Mouse (Mus musculus) kidney, postnatal 0 days (tissue): Measurements from ENCODE around the gene Ddi2. TPM values are rescaled to one million over a fixed set of nuclear protein-coding genes. Genes with fewer than 3 reads are reported as not detected.

ENCODE experiments used
- ATAC-seq: fragments of 200-750 bp; cut with Nextera tagmentation; replicated peaks from 2 replicates; pipeline ENCODE4 v1.8.0; 2017; ENCODE audit warnings: low read depth, moderate number of reproducible peaks, moderate TSS enrichment, moderate library complexity; ENCODE audit not compliant: low FRiP score
- DNase-seq: peaks from one replicate; pipeline ENCODE4 v3.0.0-alpha.2; 2016; ENCODE audit warnings: low spot score
- H3K27ac ChIP-seq: fragments of 300-500 bp; sonication (generic); 2 replicates; pipeline ENCODE4 v1.5.1; 2014; ENCODE audit warnings: mild to moderate bottlenecking
- H3K27me3 ChIP-seq: fragments of 300-500 bp; sonication (generic); 2 replicates; pipeline ENCODE4 v1.6.1; 2014; ENCODE audit warnings: low read length, mixed read lengths; ENCODE audit not compliant: insufficient read depth
- H3K36me3 ChIP-seq: fragments of 300-500 bp; sonication (generic); 2 replicates; pipeline ENCODE4 v1.6.1; 2014; ENCODE audit warnings: low read length, mixed read lengths; ENCODE audit not compliant: insufficient read depth
- H3K4me1 ChIP-seq: fragments of 300-500 bp; sonication (generic); replicated peaks from 2 replicates; pipeline ENCODE4 v1.6.1; 2014; ENCODE audit warnings: antibody characterized with exemption, low read length, mixed read lengths; ENCODE audit not compliant: insufficient read depth
- H3K4me2 ChIP-seq: fragments of 300-500 bp; sonication (generic); 2 replicates; pipeline ENCODE4 v1.6.1; 2014; ENCODE audit warnings: mild to moderate bottlenecking, low read length, moderate library complexity, mixed read lengths
- H3K4me3 ChIP-seq: fragments of 300-500 bp; sonication (generic); replicated peaks from 2 replicates; pipeline ENCODE4 v1.5.1; 2014; ENCODE audit warnings: low read depth, low read length
- H3K9ac ChIP-seq: fragments of 300-500 bp; sonication (generic); 2 replicates; pipeline ENCODE4 v1.6.1; 2014; ENCODE audit warnings: low read depth, low read length
- H3K9me3 ChIP-seq: fragments of 300-500 bp; sonication (generic); replicated peaks from 2 replicates; pipeline ENCODE4 v1.6.1; 2016; ENCODE audit warnings: low read length, inconsistent platforms, mixed read lengths
- CTCF ChIP-seq: IDR thresholded peaks from 2 replicates; pipeline ENCODE4 v1.5.1; 2016; ENCODE audit warnings: antibody characterized with exemption, low read depth, mild to moderate bottlenecking, moderate library complexity
- WGBS: fragments of 180-500 bp; shearing (Covaris S2); extraction: QIAGEN DNeasy Blood & Tissue Kit; methylation state at CpG from one replicate; pipeline ENCODE4 v1.1.7; 2014; 5-methylcytosine and 5-hydroxymethylcytosine counted together
- polyA plus RNA-seq: library from polyadenylated mRNA; unstranded; fragments of >200 nt; fragmentation: Nextera tagmentation; extraction: Ambion mirVana; gene quantifications from 2 replicates; pipeline ENCODE4 v1.2.1, GENCODE M21; 2015

Gene Ddi2
- polyA plus RNA-seq, 1 experiment from 2014 or later, result 16.4 TPM

GRCm38 (mm10) chr4:141632111-141632873 lies 90.9 kb downstream of the Ddi2 start:
- H3K9ac ChIP-seq, result no peak overlapping the region
- WGBS, result 80% methylated on average over 21 of the region's 21 CpGs
- DNase-seq (no peak), ATAC-seq (no peak)
- H3K4me2 ChIP-seq, result no peak overlapping the region
- no peaks in the 10 kb centered on the region for H3K4me1 ChIP-seq
- H3K36me3 ChIP-seq, result peaks cover 69% of the 10 kb centered on the region
- TF ChIP-seq CTCF, result no peak
- no peak overlapping the region for H3K4me3 ChIP-seq
- no peaks in the 10 kb centered on the region for H3K27me3 ChIP-seq
- H3K9me3 ChIP-seq, result no peaks in the 10 kb centered on the region
- H3K27ac ChIP-seq, result no peak overlapping the region

- H3K4me3 ChIP-seq, result no peak overlapping the region
- H3K27ac ChIP-seq, result no peak overlapping the region
- WGBS, result 94% methylated on average over 20 of the region's 20 CpGs
- TF ChIP-seq CTCF, result no peak
- no peak for DNase-seq
- H3K4me1 ChIP-seq, result no peaks in the 10 kb centered on the region
- H3K27me3 ChIP-seq, result no peaks in the 10 kb centered on the region
- H3K9me3 ChIP-seq, result no peaks in the 10 kb centered on the region
- H3K9ac ChIP-seq, result no peak overlapping the region
- H3K4me2 ChIP-seq, result no peak overlapping the region
- no peak for ATAC-seq
- peaks cover 66% of the 10 kb centered on the region for H3K36me3 ChIP-seq
Measured at GRCm38 (mm10) chr4:141631250-141631649, 92.0 kb downstream of the Ddi2 start.

GRCm38 (mm10) chr4:141630021-141630420 lies 93.2 kb downstream of the Ddi2 start:
- ATAC-seq, result no peak
- Histone ChIP-seq H3K9ac (no peak overlapping the region), H3K4me1 (no peaks in the 10 kb centered on the region), H3K4me3 (no peak overlapping the region), H3K27me3 (no peaks in the 10 kb centered on the region), H3K36me3 (peaks cover 71% of the 10 kb centered on the region), H3K9me3 (no peaks in the 10 kb centered on the region), H3K4me2 (no peak overlapping the region), H3K27ac (no peak overlapping the region)
- 93% methylated on average over 11 of the region's 11 CpGs for WGBS
- TF ChIP-seq CTCF, result no peak
- no peak for DNase-seq

- DNase-seq (no peak), ATAC-seq (no peak)
- no peak overlapping the region for H3K9ac ChIP-seq
- H3K4me3 ChIP-seq, result no peak overlapping the region
- H3K36me3 ChIP-seq, result peaks cover 66% of the 10 kb centered on the region
- no peaks in the 10 kb centered on the region for H3K9me3 ChIP-seq
- H3K27me3 ChIP-seq, result no peaks in the 10 kb centered on the region
- no peak overlapping the region for H3K27ac ChIP-seq
- no peak for TF ChIP-seq CTCF
- H3K4me1 ChIP-seq, result 0 out of 2 replicates have a peak, but pooled peaks cover under 1% of the 10 kb centered on the region
- 85% methylated on average over 14 of the region's 14 CpGs for WGBS
- H3K4me2 ChIP-seq, result no peak overlapping the region
Measured at GRCm38 (mm10) chr4:141628661-141629060, 94.6 kb downstream of the Ddi2 start.

Other genes with a start within 250 kb of the Ddi2 start
- 6.2 and 6.6 TPM in 2 replicates for gene Spen, start 184.8 kb downstream of the Ddi2 start, polyA plus RNA-seq
- gene Fblim1, start 117.3 kb downstream of the Ddi2 start, polyA plus RNA-seq, result 58.1 and 64.6 TPM in 2 replicates
- 7.7 and 9.5 TPM in 2 replicates for gene Tmem82, start 104.8 kb downstream of the Ddi2 start, polyA plus RNA-seq
- gene Slc25a34, start 99.6 kb downstream of the Ddi2 start, polyA plus RNA-seq, result 1.9 and 2.3 TPM in 2 replicates
- gene Plekhm2, start 58.5 kb downstream of the Ddi2 start, polyA plus RNA-seq, result 6.0 and 6.2 TPM in 2 replicates
- not detected in 2 replicates for gene Rsc1a1, start 37.8 kb downstream of the Ddi2 start, polyA plus RNA-seq
- 1.4 and 1.8 TPM in 2 replicates for gene Agmat, start 23.3 kb upstream of the Ddi2 start, polyA plus RNA-seq
- 4.8 and 5.2 TPM in 2 replicates for gene Dnajc16, start 67.5 kb upstream of the Ddi2 start, polyA plus RNA-seq
- gene Casp9, start 70.2 kb upstream of the Ddi2 start, polyA plus RNA-seq, result 20.0 and 23.0 TPM in 2 replicates
- gene Cela2a, start 102.7 kb upstream of the Ddi2 start, polyA plus RNA-seq, result 0.18 TPM in 1 of 2 replicates, not detected in the other
- not detected in 2 replicates for gene Ctrc, start 122.9 kb upstream of the Ddi2 start, polyA plus RNA-seq
- gene Efhd2, start 151.5 kb upstream of the Ddi2 start, polyA plus RNA-seq, result 48.3 and 51.3 TPM in 2 replicates